Mouse (Mus musculus) adrenal gland, adult 18-20 months (tissue): ENCODE data around the gene Ccdc150. TPM values are rescaled to one million over a fixed set of nuclear protein-coding genes. Genes with fewer than 3 reads are reported as not detected.
A peak's percentile ranks its signal among the peaks of the same experiment; 100 is the strongest.

Experiments
- DNase-seq, 2 experiments: peaks; one replicate each; pipeline ENCODE4 v3.0.0; 2021 to 2022; ENCODE audit warnings: low spot score in 2 of 2
- long read RNA-seq, 2 experiments: library from polyadenylated mRNA; stranded (forward); transcript quantifications; one replicate each; pipeline ENCODE4 v2.0.0; 2021
- total RNA-seq, 2 experiments: library from RNA; stranded (reverse); gene quantifications; 1 replicate in 1 of 2; 2 replicates in 1 of 2; pipeline ENCODE4 v1.2.3; 2021

Ccdc150 gene
- total RNA-seq, result not detected
- long read RNA-seq, experiment 1, result 0 reads
- long read RNA-seq, experiment 2, result 0 reads

DNA sequence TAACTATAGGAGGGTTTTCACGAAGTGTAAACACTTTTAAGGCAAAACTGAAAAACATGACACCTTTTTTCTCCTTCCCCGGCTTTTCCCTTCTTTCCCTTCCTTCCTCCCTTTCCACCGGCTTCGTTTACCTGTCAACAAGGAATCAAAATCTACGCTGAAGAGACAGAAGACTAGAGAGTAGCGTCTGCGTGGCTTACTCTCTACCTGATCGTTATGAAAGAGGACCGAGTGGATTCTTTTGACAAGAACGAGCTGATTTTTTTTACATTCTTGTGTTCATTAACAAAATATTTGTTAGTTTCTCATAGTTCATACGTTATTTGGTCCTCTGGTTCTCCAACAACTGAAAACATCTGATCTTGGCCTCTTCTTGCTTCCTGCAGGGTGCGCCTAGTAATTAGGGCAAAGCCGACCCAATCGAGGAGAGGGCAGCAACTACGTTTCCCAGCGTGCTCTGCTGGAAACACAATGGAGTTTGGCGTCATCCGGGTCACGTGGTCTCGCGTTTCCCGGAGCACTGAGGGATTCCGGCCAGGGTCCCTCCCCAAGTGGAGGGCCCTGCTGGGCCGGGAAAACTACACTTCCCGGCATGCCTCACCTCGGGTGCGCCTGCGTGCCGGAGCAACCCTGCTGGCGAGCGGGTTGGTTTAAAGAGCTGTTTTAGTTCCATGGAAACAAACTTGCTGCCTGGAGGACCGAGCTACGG, at the start of gene Ccdc150:
Ccdc150 (plus strand) TSS at position 526 of the 709 bp plus-strand sequence.
- DNase-seq, result peak; percentile 90

GRCm38 (mm10) chr1:54220273-54220672, 30.2 kb upstream of the Ccdc150 start:
- DNase-seq, result no peak

- no peak for DNase-seq
Observed at GRCm38 (mm10) chr1:54242722-54243121, 7.8 kb upstream of the Ccdc150 start.

DNA sequence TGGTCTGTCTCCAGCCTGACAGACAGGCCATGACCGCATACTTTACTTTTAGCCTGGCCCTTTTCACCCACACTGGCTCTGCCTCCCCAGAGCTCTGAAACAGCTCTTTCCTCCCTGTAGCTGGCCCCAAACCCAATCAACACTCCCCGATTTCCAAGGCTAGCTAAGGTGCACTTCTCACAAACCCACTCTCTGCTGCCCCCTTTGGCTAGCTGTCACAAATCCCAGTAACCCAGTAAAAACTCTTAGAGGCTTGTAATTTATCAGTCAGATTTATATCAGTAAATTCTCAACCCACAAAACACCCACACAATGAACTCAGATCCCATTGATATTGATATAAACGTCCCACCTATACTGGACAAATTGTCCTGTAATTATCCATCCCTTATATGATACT, 25.1 kb downstream of the Ccdc150 start:
- no peak for DNase-seq

GRCm38 (mm10) chr1:54279628-54280027, 29.1 kb downstream of the Ccdc150 start:
- DNase-seq, result no peak

DNA sequence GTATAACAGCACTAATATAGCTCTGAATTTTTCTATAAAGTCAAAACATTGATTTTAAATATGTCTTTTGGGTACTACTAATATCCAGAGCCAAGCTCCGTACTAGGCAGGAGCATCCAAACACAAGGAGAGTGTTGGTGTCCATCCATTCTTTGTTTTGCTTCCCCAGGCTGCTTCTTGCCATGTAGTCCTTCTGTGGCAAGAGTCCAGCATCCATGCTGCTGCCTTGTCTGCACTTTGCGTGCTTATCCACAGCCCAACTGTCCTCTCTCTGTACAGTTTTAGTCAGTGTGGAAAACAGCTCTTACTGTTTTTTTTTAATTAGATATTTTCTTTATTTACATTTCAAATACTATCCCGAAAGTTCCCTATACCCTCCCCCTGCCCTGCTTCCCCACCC, 30.2 kb downstream of the Ccdc150 start:
- no peak for DNase-seq

GRCm38 (mm10) chr1:54306404-54306803, 55.9 kb downstream of the Ccdc150 start:
- DNase-seq, result no peak

DNA sequence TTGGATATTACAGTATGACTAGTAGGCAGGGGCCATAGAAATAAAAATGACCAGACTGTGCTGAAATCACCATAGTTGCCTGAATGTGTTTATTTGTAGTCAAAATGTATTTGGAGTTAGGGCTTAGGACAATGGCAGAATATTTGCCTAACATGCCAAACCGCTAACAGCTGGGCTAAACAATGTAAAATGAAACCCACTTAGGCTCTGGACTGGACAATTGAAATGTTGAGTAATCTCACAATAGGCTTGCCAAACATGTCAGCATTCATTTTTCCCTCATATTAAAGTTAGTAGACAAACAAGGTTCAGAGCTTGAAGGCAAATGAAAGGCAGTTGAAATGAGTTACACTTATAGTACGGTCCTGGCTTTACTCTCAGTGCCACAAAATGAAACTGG, 76.2 kb downstream of the Ccdc150 start:
- DNase-seq, result no peak

GRCm38 (mm10) chr1:54327876-54328545, 77.5 kb downstream of the Ccdc150 start:
- no peak for DNase-seq

DNA sequence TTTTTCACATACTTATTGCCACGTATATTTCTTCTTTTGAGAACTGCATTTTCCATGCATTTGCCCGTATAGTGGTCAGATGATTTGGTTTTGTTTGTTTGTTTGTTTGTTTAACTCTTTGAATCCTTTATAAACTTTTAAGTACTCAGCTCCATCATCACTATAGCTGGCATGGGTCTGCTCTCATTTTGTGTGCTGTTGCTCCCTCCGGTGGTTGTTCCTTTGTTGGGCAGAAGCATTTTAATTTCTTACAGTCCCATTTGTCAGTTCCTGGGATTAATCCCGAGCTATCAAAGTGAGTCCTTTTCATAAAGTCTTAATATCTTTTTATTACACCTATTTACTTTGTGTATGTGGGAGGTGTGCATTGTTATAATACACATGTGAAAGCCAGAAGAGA, 82.5 kb downstream of the Ccdc150 start:
- peak; percentile 9 to 22 for DNase-seq

GRCm38 (mm10) chr1:54354786-54355185, 104.3 kb downstream of the Ccdc150 start:
- no peak for DNase-seq

DNA sequence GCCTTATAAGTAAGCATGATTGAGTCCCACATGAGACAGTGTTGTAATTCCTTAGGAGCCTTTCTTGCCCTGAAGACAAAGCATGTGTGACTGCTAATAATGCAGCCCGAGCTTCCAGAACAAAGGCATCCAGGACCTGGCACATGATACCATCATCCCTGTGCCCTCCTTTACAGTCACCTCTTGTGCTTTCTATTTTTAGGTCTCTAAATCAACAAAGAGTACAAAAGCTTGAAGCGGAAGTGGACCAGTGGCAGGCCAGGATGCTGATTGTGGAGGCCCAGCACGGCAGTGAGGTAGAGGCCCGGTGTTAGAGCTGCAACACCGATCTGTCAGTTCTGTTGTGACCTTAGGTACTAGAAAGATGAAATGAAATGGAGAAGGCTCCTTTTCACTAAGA, 105.0 kb downstream of the Ccdc150 start:
- DNase-seq, result no peak

DNA sequence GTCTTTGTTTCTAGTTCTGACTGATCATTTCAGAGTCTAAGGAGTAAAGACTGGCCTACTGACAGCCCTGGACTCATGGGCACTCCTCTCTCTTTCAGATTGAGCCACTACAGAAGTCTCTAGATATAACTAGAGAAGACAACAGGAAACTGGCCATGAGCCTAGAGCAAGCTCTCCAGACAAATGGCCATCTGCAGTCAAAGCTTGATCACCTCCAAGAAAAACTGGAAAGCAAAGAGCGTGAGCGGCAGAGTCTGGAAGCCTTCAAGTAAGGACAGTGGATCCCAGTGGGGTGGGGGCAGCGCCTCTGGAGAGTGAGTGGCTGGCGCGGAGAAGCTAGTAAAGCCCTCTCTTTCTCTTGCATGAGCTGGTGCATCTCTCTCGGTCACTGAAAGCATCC, 106.1 kb downstream of the Ccdc150 start:
- DNase-seq, result no peak

DNA sequence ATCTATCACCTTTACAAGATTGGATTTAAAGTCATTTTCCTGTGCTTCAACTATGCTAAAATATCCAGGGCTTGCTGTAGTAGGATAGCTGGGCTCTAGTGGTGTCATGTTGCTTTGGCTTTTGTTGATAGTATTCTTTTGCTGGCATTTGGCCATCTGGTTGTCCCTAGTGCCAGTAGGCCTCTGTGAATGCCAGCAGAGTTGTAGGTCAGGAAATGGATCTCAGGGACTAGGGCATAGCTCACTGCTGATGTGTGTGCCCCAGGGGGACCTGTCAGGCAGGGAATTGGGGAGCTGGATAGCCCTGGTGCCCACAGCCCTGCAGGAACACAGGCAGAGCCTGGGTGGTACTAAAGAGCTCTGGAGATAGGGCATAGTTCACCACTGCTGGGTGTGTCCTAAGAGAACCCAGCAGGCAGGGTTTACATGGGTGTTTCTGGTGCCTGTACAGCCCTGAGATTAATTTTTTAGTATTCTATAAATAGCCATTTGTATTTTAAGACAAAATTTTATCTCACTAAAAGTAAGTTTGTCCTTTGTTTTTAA, 127.1 kb downstream of the Ccdc150 start:
- no peak for DNase-seq

- DNase-seq, result peak; percentile 39 to 41
Observed at GRCm38 (mm10) chr1:54380978-54381914, 130.8 kb downstream of the Ccdc150 start.

DNA sequence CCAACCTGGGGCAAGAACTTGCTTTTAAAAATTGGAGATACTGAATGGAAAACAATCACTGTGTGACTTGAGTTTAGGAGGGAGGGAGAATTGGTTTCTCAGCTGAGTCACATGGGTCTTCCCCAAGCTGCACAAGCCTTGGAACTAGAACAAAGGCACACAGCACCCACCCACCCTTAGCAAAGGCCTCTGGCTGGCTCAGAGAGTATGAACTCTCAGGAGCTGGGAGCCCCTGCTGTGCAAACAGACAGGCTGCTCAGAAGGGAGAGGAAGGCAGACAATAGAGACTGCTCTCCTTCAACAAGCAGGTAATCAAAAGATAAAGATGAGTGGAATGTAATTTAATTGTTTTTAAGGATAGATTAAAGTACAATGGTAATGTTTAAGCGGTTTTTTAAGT, 133.7 kb downstream of the Ccdc150 start:
- no peak for DNase-seq

GRCm38 (mm10) chr1:54402736-54403135, 152.3 kb downstream of the Ccdc150 start:
- DNase-seq, result no peak
